Mouse (Mus musculus) lung, embryonic 14.5 days (tissue): ENCODE results near the gene Ndufs4. TPM values are rescaled to one million over a fixed set of nuclear protein-coding genes. Genes with fewer than 3 reads are reported as not detected.
A peak's percentile ranks its signal among the peaks of the same experiment; 100 is the strongest.

ENCODE experiments used
- ATAC-seq: fragments of 200-750 bp; cut with Nextera tagmentation; 2 replicates; pipeline ENCODE4 v1.8.0; 2017; ENCODE audit warnings: mild to moderate bottlenecking, moderate TSS enrichment, moderate library complexity; ENCODE audit not compliant: insufficient read depth
- DNase-seq: peaks from one replicate; pipeline ENCODE4 v3.0.0-alpha.2; 2015
- H3K27ac ChIP-seq: fragments of 300-500 bp; sonication (generic); 2 replicates; pipeline ENCODE4 v1.5.1; 2014; ENCODE audit warnings: low read depth, mild to moderate bottlenecking, moderate library complexity
- H3K27me3 ChIP-seq: fragments of 300-500 bp; sonication (generic); 2 replicates; pipeline ENCODE4 v1.6.1; 2014; ENCODE audit warnings: low read length, control low read depth; ENCODE audit not compliant: insufficient read depth
- H3K36me3 ChIP-seq: fragments of 300-500 bp; sonication (generic); 2 replicates; pipeline ENCODE4 v1.6.1; 2014; ENCODE audit warnings: control low read depth; ENCODE audit not compliant: insufficient read depth
- H3K4me1 ChIP-seq: fragments of 300-500 bp; sonication (generic); 2 replicates; pipeline ENCODE4 v1.6.1; 2014; ENCODE audit warnings: antibody characterized with exemption, control low read depth; ENCODE audit not compliant: insufficient read depth
- H3K4me2 ChIP-seq: fragments of 300-500 bp; sonication (generic); 2 replicates; pipeline ENCODE4 v1.6.1; 2014; ENCODE audit warnings: mild to moderate bottlenecking
- H3K4me3 ChIP-seq: fragments of 300-500 bp; sonication (generic); 2 replicates; pipeline ENCODE4 v1.5.1; 2014; ENCODE audit warnings: low read depth, low read length
- H3K9ac ChIP-seq: fragments of 300-500 bp; sonication (generic); 2 replicates; pipeline ENCODE4 v1.6.1; 2014
- H3K9me3 ChIP-seq: fragments of 300-500 bp; sonication (generic); 2 replicates; pipeline ENCODE4 v1.6.1; 2016; ENCODE audit warnings: low read depth, low read length, control low read depth
- CTCF ChIP-seq: IDR thresholded peaks from 2 replicates; pipeline ENCODE4 v1.5.1; 2016; ENCODE audit warnings: antibody characterized with exemption, low read depth
- WGBS: fragments of 180-500 bp; shearing (Covaris S2); extraction: QIAGEN DNeasy Blood & Tissue Kit; methylation state at CpG from one replicate; pipeline ENCODE4 v1.1.7; 2014; 5-methylcytosine and 5-hydroxymethylcytosine counted together
- polyA plus RNA-seq: library from polyadenylated mRNA; unstranded; fragments of >200 nt; fragmentation: Nextera tagmentation; extraction: Ambion mirVana; gene quantifications from 2 replicates; pipeline ENCODE4 v1.2.1, GENCODE M21; 2014

The Ndufs4 gene
- 258 and 266 TPM in 2 replicates for polyA plus RNA-seq

- Histone ChIP-seq H3K4me1 (no peaks in the 10 kb centered on the region), H3K9me3 (no peaks in the 10 kb centered on the region), H3K4me2 (peak within 1 kb of the TSS; percentile 83), H3K36me3 (no peaks in the 10 kb centered on the region), H3K4me3 (peak within 1 kb of the TSS; percentile 95), H3K27me3 (no peaks in the 10 kb centered on the region), H3K9ac (peak within 1 kb of the TSS; percentile 84), H3K27ac (peak within 1 kb of the TSS; percentile 60; the same call in 1 of the 2 replicates)
- DNase-seq, result no peak
- ATAC-seq, result 0 out of 2 replicates have a peak, but pooled peaks have one; percentile 16
- TF ChIP-seq CTCF, result no peak
- 39% methylated on average over 13 of the region's 13 CpGs for WGBS
Observed at GRCm38 (mm10) chr13:114388211-114388965, at the start of gene Ndufs4. TSS of gene Ndufs4 (minus strand) at chr13:114388258.

- Histone ChIP-seq H3K9ac (no peak overlapping the region), H3K27me3 (no peaks in the 10 kb centered on the region), H3K4me1 (no peaks in the 10 kb centered on the region), H3K27ac (no peak overlapping the region), H3K4me3 (no peak overlapping the region), H3K9me3 (no peaks in the 10 kb centered on the region), H3K36me3 (no peaks in the 10 kb centered on the region), H3K4me2 (no peak overlapping the region)
- 64% methylated on average over 5 of the region's 5 CpGs for WGBS
- DNase-seq, result no peak
- no peak for ATAC-seq
- TF ChIP-seq CTCF, result no peak
Observed at GRCm38 (mm10) chr13:114432491-114432890, 44.4 kb upstream of the Ndufs4 start.

- Histone ChIP-seq H3K27ac (no peak overlapping the region), H3K36me3 (no peaks in the 10 kb centered on the region), H3K9me3 (no peaks in the 10 kb centered on the region), H3K4me3 (no peak overlapping the region), H3K4me1 (no peaks in the 10 kb centered on the region), H3K9ac (no peak overlapping the region), H3K27me3 (no peaks in the 10 kb centered on the region), H3K4me2 (no peak overlapping the region)
- no peak for DNase-seq
- 96% methylated on average over 5 of the region's 5 CpGs for WGBS
- no peak for TF ChIP-seq CTCF
- no peak for ATAC-seq
Observed at GRCm38 (mm10) chr13:114425230-114425629, 37.2 kb upstream of the Ndufs4 start.

- WGBS, result 65% methylated on average over 8 of the region's 8 CpGs
- no peaks in the 10 kb centered on the region for H3K27me3 ChIP-seq
- no peak for TF ChIP-seq CTCF
- no peak overlapping the region for H3K4me2 ChIP-seq
- no peak overlapping the region for H3K9ac ChIP-seq
- H3K4me3 ChIP-seq, result no peak overlapping the region
- no peaks in the 10 kb centered on the region for H3K4me1 ChIP-seq
- H3K27ac ChIP-seq, result no peak overlapping the region
- DNase-seq (no peak), ATAC-seq (no peak)
- no peaks in the 10 kb centered on the region for H3K36me3 ChIP-seq
- no peaks in the 10 kb centered on the region for H3K9me3 ChIP-seq
Observed at GRCm38 (mm10) chr13:114420235-114420634, 32.2 kb upstream of the Ndufs4 start.

GRCm38 (mm10) chr13:114419364-114419763, 31.3 kb upstream of the Ndufs4 start:
- no peak for ATAC-seq
- DNase-seq, result no peak
- H3K4me3 ChIP-seq, result no peak overlapping the region

GRCm38 (mm10) chr13:114412326-114412725, 24.3 kb upstream of the Ndufs4 start:
- no peaks in the 10 kb centered on the region for H3K36me3 ChIP-seq
- H3K27ac ChIP-seq, result no peak overlapping the region
- H3K4me1 ChIP-seq, result no peaks in the 10 kb centered on the region
- no peak for TF ChIP-seq CTCF
- no peak overlapping the region for H3K9ac ChIP-seq
- no peaks in the 10 kb centered on the region for H3K27me3 ChIP-seq
- H3K9me3 ChIP-seq, result no peaks in the 10 kb centered on the region
- DNase-seq (peak; percentile 23), ATAC-seq (no peak)
- H3K4me3 ChIP-seq, result no peak overlapping the region
- H3K4me2 ChIP-seq, result no peak overlapping the region

More at GRCm38 (mm10) chr13:114419364-114419763, 31.3 kb upstream of the Ndufs4 start:
- H3K9ac ChIP-seq, result no peak overlapping the region
- no peaks in the 10 kb centered on the region for H3K4me1 ChIP-seq
- no peak overlapping the region for H3K4me2 ChIP-seq
- no peaks in the 10 kb centered on the region for H3K36me3 ChIP-seq
- WGBS, result 68% methylated on average over 3 of the region's 3 CpGs
- no peaks in the 10 kb centered on the region for H3K27me3 ChIP-seq
- no peak overlapping the region for H3K27ac ChIP-seq
- no peak for TF ChIP-seq CTCF
- H3K9me3 ChIP-seq, result no peaks in the 10 kb centered on the region

- DNase-seq (no peak), ATAC-seq (no peak)
- Histone ChIP-seq H3K9ac (no peak overlapping the region), H3K4me3 (no peak overlapping the region), H3K4me1 (no peaks in the 10 kb centered on the region), H3K27me3 (no peaks in the 10 kb centered on the region), H3K27ac (no peak overlapping the region), H3K9me3 (no peaks in the 10 kb centered on the region), H3K4me2 (no peak overlapping the region), H3K36me3 (no peaks in the 10 kb centered on the region)
- 18% methylated on average over 5 of the region's 5 CpGs for WGBS
- no peak for TF ChIP-seq CTCF
Observed at GRCm38 (mm10) chr13:114406866-114407265, 18.8 kb upstream of the Ndufs4 start.
